8 mouse cellular contexts compared by ENCODE assay signal in genomic region chr2:174328926-174329662, GRCm38 (mm10). TPM values are rescaled to one million over a fixed set of nuclear protein-coding genes. Genes with fewer than 3 reads are reported as not detected.
DNase-seq lines count a peak whose midpoint lies in the region; ATAC-seq and TF ChIP-seq lines count a peak whose summit lies in the region.

No protein-coding gene starts in this region.

- H3K9me3 ChIP-seq in ES-Bruce4 (replicated peaks; ENCODE audit: control insufficient read depth, insufficient read depth, low read length, poor library complexity, severe bottlenecking): no peaks in the 10 kb centered on the region; the same call in 1 of the 2 replicates
- peaks cover 13% of the 10 kb centered on the region for H3K9me3 ChIP-seq in hindbrain, embryonic 10.5 days
- H3K9me3 ChIP-seq in limb, embryonic 15.5 days: no peaks in the 10 kb centered on the region

- H3K4me3 ChIP-seq in ES-Bruce4 (ENCODE audit: low read depth, low read length): peak overlapping the region; percentile 56
- H3K4me3 ChIP-seq in hindbrain, embryonic 10.5 days: peak overlapping the region; percentile 98
- peak overlapping the region; percentile 94 for H3K4me3 ChIP-seq in limb, embryonic 15.5 days

- WGBS in hindbrain, embryonic 10.5 days: 41% methylated on average over 58 of the region's 58 CpGs
- 33% methylated on average over 58 of the region's 58 CpGs for WGBS in limb, embryonic 15.5 days

- no peak for TF ChIP-seq CTCF in ES-Bruce4 (IDR thresholded peaks at IDR 0.05; ENCODE audit: low read depth, low read length)

- peaks cover 1% of the 10 kb centered on the region for H3K4me1 ChIP-seq in ES-Bruce4 (ENCODE audit: control insufficient read depth, insufficient read depth, low read length)
- peaks cover 55% of the 10 kb centered on the region for H3K4me1 ChIP-seq in hindbrain, embryonic 10.5 days (replicated peaks)
- peaks cover 37% of the 10 kb centered on the region for H3K4me1 ChIP-seq in limb, embryonic 15.5 days

- H3K36me3 ChIP-seq in ES-Bruce4 (ENCODE audit: control insufficient read depth, insufficient read depth, low read length, poor library complexity, severe bottlenecking): no peaks in the 10 kb centered on the region
- peaks cover 12% of the 10 kb centered on the region; the same call in 1 of the 2 replicates for H3K36me3 ChIP-seq in hindbrain, embryonic 10.5 days
- H3K36me3 ChIP-seq in limb, embryonic 15.5 days: peaks cover 23% of the 10 kb centered on the region

- H3K4me2 ChIP-seq in limb, embryonic 15.5 days: peak overlapping the region; percentile 69

- no peak overlapping the region for H3K27ac ChIP-seq in ES-Bruce4 (ENCODE audit: insufficient read depth, low read length)
- peak overlapping the region; percentile 100 for H3K27ac ChIP-seq in hindbrain, embryonic 10.5 days
- peak overlapping the region; percentile 99 for H3K27ac ChIP-seq in limb, embryonic 15.5 days

- no peak for TF ChIP-seq EP300 in ES-Bruce4 (IDR thresholded peaks at IDR 0.05; ENCODE audit: insufficient read depth, low read depth, low read length)

- peaks cover 13% of the 10 kb centered on the region for H3K27me3 ChIP-seq in ES-Bruce4 (ENCODE audit: control insufficient read depth, insufficient read depth, low read length, poor library complexity, severe bottlenecking)
- H3K27me3 ChIP-seq in hindbrain, embryonic 10.5 days (ENCODE audit: insufficient read depth, poor library complexity, severe bottlenecking): 0 out of 2 replicates have a peak, but pooled peaks cover 6% of the 10 kb centered on the region
- H3K27me3 ChIP-seq in limb, embryonic 15.5 days: no peaks in the 10 kb centered on the region

- no peak for TF ChIP-seq POLR2A in ES-Bruce4 (IDR thresholded peaks at IDR 0.05; ENCODE audit: insufficient read depth, low read length)

- peak; percentile 62 for DNase-seq in embryo, embryonic 11 days
- no peak for DNase-seq in embryo, embryonic 9.5 days (ENCODE audit: extremely low spot score)
- peak; percentile 41 to 52 for DNase-seq in cerebellum, postnatal 14 days
- peak; percentile 54 for DNase-seq in hindbrain, embryonic 10.5 days (ENCODE audit: low spot score)
- DNase-seq in naive thymus-derived CD4-positive, alpha-beta T cell, adult 2 months (ENCODE audit: low read depth): peak; percentile 70
- peak; percentile 62 to 67 for DNase-seq in thymus, postnatal 36 days

- H3K9ac ChIP-seq in ES-Bruce4 (ENCODE audit: low read depth, poor library complexity, severe bottlenecking): peak overlapping the region; percentile 99
- H3K9ac ChIP-seq in limb, embryonic 15.5 days: peak overlapping the region; percentile 100

- ATAC-seq in limb, embryonic 15.5 days (ENCODE audit: insufficient number of reproducible peaks, low FRiP score, low TSS enrichment, low read depth): no peak

RNA-seq across cellular contexts. Expression of gene Gm20721, which starts 17.4 kb away (rescaled TPM):
- polyA plus RNA-seq in ES-Bruce4 (2011; ENCODE audit: insufficient read depth, insufficient read length, low read depth, missing spikeins): 0.40 and 0.90 TPM in 2 replicates
- polyA plus RNA-seq in hindbrain, embryonic 10.5 days (2016; fragmentation: Nextera tagmentation; extraction: Ambion mirVana): 10.5 and 13.1 TPM in 2 replicates
- polyA plus RNA-seq in limb, embryonic 15.5 days (2015; fragmentation: Nextera tagmentation; extraction: Ambion mirVana): 28.5 and 42.0 TPM in 2 replicates

RNA-seq across cellular contexts. Expression of gene Gnas, which starts 45.0 kb away (rescaled TPM):
- polyA plus RNA-seq in ES-Bruce4 (2011; ENCODE audit: insufficient read depth, insufficient read length, low read depth, missing spikeins): 394 and 424 TPM in 2 replicates
- 1,166 and 1,270 TPM in 2 replicates for polyA plus RNA-seq in hindbrain, embryonic 10.5 days (2016; fragmentation: Nextera tagmentation; extraction: Ambion mirVana)
- polyA plus RNA-seq in limb, embryonic 15.5 days (2015; fragmentation: Nextera tagmentation; extraction: Ambion mirVana): 2,137 and 2,166 TPM in 2 replicates
